8 mouse cellular contexts compared by ENCODE assay signal in genomic region chr15:100469189-100469545, GRCm38 (mm10). TPM values are rescaled to one million over a fixed set of nuclear protein-coding genes. Genes with fewer than 3 reads are reported as not detected.
DNase-seq lines count a peak whose midpoint lies in the region; ATAC-seq and TF ChIP-seq lines count a peak whose summit lies in the region.

No protein-coding gene starts in this region.

- WGBS in heart, embryonic 14.5 days: under 1% methylated on average over 19 of the region's 19 CpGs
- WGBS in forebrain, postnatal 0 days: 2% methylated on average over 19 of the region's 19 CpGs

- intact Hi-C loops in heart, postnatal 10 days (cut with DNase I): loop anchor here (1.0 to 5.0 kb wide), 3 partner anchors 25 to 213 kb away; no protein-coding TSS in a partner anchor
- intact Hi-C loops in gastrocnemius, postnatal 14 days (cut with DNase I; ENCODE audit: low total_unique reads): loop anchor here (5.0 kb wide), 1 partner anchor 213 kb away; no protein-coding TSS in a partner anchor

- no peak for DNase-seq in heart, postnatal 10 days
- no peak for DNase-seq in MEL (ENCODE audit: low read depth, low spot score)
- DNase-seq in forebrain, postnatal 0 days: no peak
- no peak for DNase-seq in natural killer cell, adult 2 months (ENCODE audit: low spot score in 2 of 2)
- no peak for DNase-seq in lung, adult 18-20 months
- DNase-seq in gastrocnemius, postnatal 14 days: no peak

- TF ChIP-seq EP300 in MEL (IDR thresholded peaks at IDR 0.05; ENCODE audit: low read depth in 1 of 2, low read length in 2 of 2): no peak

- H3K79me2 ChIP-seq in MEL (ENCODE audit: control insufficient read depth, insufficient read depth, low read length, poor library complexity): peaks cover 19% of the 10 kb centered on the region

- H3K9ac ChIP-seq in heart, embryonic 14.5 days (ENCODE audit: low read length): peak overlapping the region; percentile 82
- H3K9ac ChIP-seq in MEL (ENCODE audit: control insufficient read depth, low read depth, low read length, poor library complexity, severe bottlenecking): peak overlapping the region; percentile 97
- peak overlapping the region; percentile 84 for H3K9ac ChIP-seq in forebrain, postnatal 0 days

- peak overlapping the region; percentile 73 for H3K4me2 ChIP-seq in heart, embryonic 14.5 days (ENCODE audit: low read length)
- peak overlapping the region; percentile 70 for H3K4me2 ChIP-seq in forebrain, postnatal 0 days (ENCODE audit: low read depth)

- no peak for TF ChIP-seq CTCF in MEL (IDR thresholded peaks at IDR 0.05 in 2 of 3, conservative IDR thresholded peaks at IDR 0.05 in 1 of 3; ENCODE audit: control insufficient read depth in 1 of 3, insufficient read depth in 1 of 3, low read depth in 2 of 3, low read length in 3 of 3, poor library complexity in 1 of 3, severe bottlenecking in 1 of 3)
- TF ChIP-seq CTCF in forebrain, postnatal 0 days (IDR thresholded peaks at IDR 0.05; ENCODE audit: low read depth): no peak

- no peak for TF ChIP-seq RAD21 in MEL (IDR thresholded peaks at IDR 0.05; ENCODE audit: low read depth, low read length)

- H3K36me3 ChIP-seq in heart, embryonic 14.5 days (ENCODE audit: control insufficient read depth, insufficient read depth, low read length): peaks cover 25% of the 10 kb centered on the region
- peaks cover 0 to 10% of the 10 kb centered on the region in 2 experiments; a peak in 3 of 4 replicates for H3K36me3 ChIP-seq in MEL (ENCODE audit: control insufficient read depth in 1 of 2, insufficient read depth in 2 of 2, low read length in 2 of 2)
- peaks cover 9% of the 10 kb centered on the region for H3K36me3 ChIP-seq in forebrain, postnatal 0 days (ENCODE audit: insufficient read depth)

- TF ChIP-seq POLR2A in MEL (IDR thresholded peaks at IDR 0.05; ENCODE audit: control insufficient read depth in 1 of 2, insufficient read depth in 1 of 2, low read depth in 1 of 2, low read length in 2 of 2, poor library complexity in 1 of 2): no peak

- H3K4me1 ChIP-seq in heart, embryonic 14.5 days (ENCODE audit: control insufficient read depth in 2 of 2, insufficient read depth in 2 of 2, low read length in 2 of 2): peaks cover 8 to 22% of the 10 kb centered on the region in 2 experiments
- peaks cover 0 to 10% of the 10 kb centered on the region in 2 experiments; a peak in 2 of 4 replicates for H3K4me1 ChIP-seq in MEL (ENCODE audit: control insufficient read depth in 1 of 2, insufficient read depth in 2 of 2, low read length in 2 of 2)
- H3K4me1 ChIP-seq in forebrain, postnatal 0 days (ENCODE audit: insufficient read depth): peaks cover 12% of the 10 kb centered on the region; the same call in 1 of the 2 replicates

- H3K9me3 ChIP-seq in heart, embryonic 14.5 days (ENCODE audit: control insufficient read depth, low read length): no peaks in the 10 kb centered on the region
- H3K9me3 ChIP-seq in MEL (replicated peaks; ENCODE audit: insufficient read depth, low read length): no peaks in the 10 kb centered on the region
- no peaks in the 10 kb centered on the region for H3K9me3 ChIP-seq in forebrain, postnatal 0 days (ENCODE audit: low read length)

- H3K4me3 ChIP-seq in heart, embryonic 14.5 days (ENCODE audit: control insufficient read depth in 1 of 2, insufficient read depth in 1 of 2, low read depth in 1 of 2, low read length in 2 of 2): peak overlapping the region; percentile 75 to 81
- H3K4me3 ChIP-seq in MEL (ENCODE audit: control insufficient read depth in 1 of 2, insufficient read depth in 1 of 2, low read depth in 2 of 2, low read length in 2 of 2): peak overlapping the region; percentile 89
- H3K4me3 ChIP-seq in forebrain, postnatal 0 days (ENCODE audit: low read depth, low read length): peak overlapping the region; percentile 88

- no peak for ATAC-seq in heart, embryonic 14.5 days (ENCODE audit: insufficient number of reproducible peaks, insufficient read depth, low FRiP score, low read depth)
- ATAC-seq in forebrain, postnatal 0 days: peak; percentile 63
- peak; percentile 7; the same call in 1 of the 2 replicates for ATAC-seq in megakaryocyte progenitor cell, adult 5-6 weeks (replicated peaks; ENCODE audit: poor library complexity)

- no peaks in the 10 kb centered on the region for H3K27me3 ChIP-seq in heart, embryonic 14.5 days (ENCODE audit: control insufficient read depth, insufficient read depth, low read length)
- H3K27me3 ChIP-seq in MEL (ENCODE audit: control insufficient read depth in 1 of 2, insufficient read depth in 2 of 2, low read length in 2 of 2): no peaks in the 10 kb centered on the region
- no peaks in the 10 kb centered on the region for H3K27me3 ChIP-seq in forebrain, postnatal 0 days (ENCODE audit: insufficient read depth, low read length)

- H3K27ac ChIP-seq in heart, embryonic 14.5 days (replicated peaks in 1 of 2; ENCODE audit: control insufficient read depth in 1 of 2, insufficient read depth in 1 of 2, low read depth in 2 of 2, low read length in 2 of 2): peak overlapping the region; percentile 15 to 61; a peak in 3 of 4 replicates
- peak overlapping the region; percentile 17; the same call in 1 of the 2 replicates for H3K27ac ChIP-seq in MEL (ENCODE audit: control insufficient read depth, low read depth, low read length)
- peak overlapping the region; percentile 85 for H3K27ac ChIP-seq in forebrain, postnatal 0 days (ENCODE audit: low read depth, low read length)

TF ChIP-seq in MEL, 35 proteins besides CTCF, POLR2A, EP300 and RAD21 (continues in another document):
- TF ChIP-seq TBP (IDR thresholded peaks at IDR 0.05; ENCODE audit: low read depth, low read length) (0 out of 2 replicates have a peak, but pooled peaks have one; percentile 3), NRF1 (IDR thresholded peaks at IDR 0.05; ENCODE audit: insufficient read depth, low read depth, low read length, poor library complexity, severe bottlenecking) (peak; percentile 46; the same call in 1 of the 2 replicates), HCFC1 (IDR thresholded peaks at IDR 0.05; ENCODE audit: low read depth, low read length) (no peak), ZC3H11A (IDR thresholded peaks at IDR 0.05; ENCODE audit: low read depth, low read length) (no peak), ZMIZ1 (IDR thresholded peaks at IDR 0.05; ENCODE audit: low read depth, low read length) (no peak), MAZ (IDR thresholded peaks at IDR 0.05; ENCODE audit: low read depth, low read length) (no peak), ZNF384 (IDR thresholded peaks at IDR 0.05; ENCODE audit: low read depth, low read length) (no peak), CHD1 (IDR thresholded peaks at IDR 0.05; ENCODE audit: low read depth, low read length) (no peak), UBTF (IDR thresholded peaks at IDR 0.05; ENCODE audit: borderline replicate concordance, insufficient read depth, low read depth, low read length) (no peak), TAL1 (IDR thresholded peaks at IDR 0.05; ENCODE audit: low read length) (no peak)

RNA-seq across cellular contexts. Expression of gene Letmd1, which starts 0.3 kb away (rescaled TPM):
- polyA plus RNA-seq in heart, embryonic 14.5 days (2014; fragmentation: Nextera tagmentation; extraction: Ambion mirVana): 12.8 and 13.6 TPM in 2 replicates
- 10 to 100 TPM; 22.3 to 44.6 TPM for total RNA-seq in heart, postnatal 10 days (2021)
- 30.1 and 38.8 TPM in 2 replicates for total RNA-seq in MEL (2012; rRNA removed)
- 100 to 1,000 TPM in 1 of 2 experiments, 10 to 100 TPM in 1; 64.3 to 277 TPM for polyA plus RNA-seq in MEL (2012; ENCODE audit: insufficient read depth in 1 of 2, insufficient read length in 2 of 2, low read depth in 1 of 2, low replicate concordance in 2 of 2, missing spikeins in 1 of 2)
- total RNA-seq in forebrain, postnatal 0 days (2014; rRNA removed): 70.5 and 87.8 TPM in 2 replicates
- polyA plus RNA-seq in forebrain, postnatal 0 days (2015; fragmentation: Nextera tagmentation; extraction: Ambion mirVana): 45.3 and 52.5 TPM in 2 replicates
- total RNA-seq in megakaryocyte progenitor cell, adult 5-6 weeks (2015): 35.7 and 37.2 TPM in 2 replicates
- total RNA-seq in megakaryocyte progenitor cell, adult 5-6 weeks (2017): 22.0 and 22.2 TPM in 2 replicates
- total RNA-seq in gastrocnemius, postnatal 14 days (2021): 10 to 100 TPM in 1 of 2 experiments, 1 to 10 TPM in 1; 9.2 to 10.5 TPM

RNA-seq across cellular contexts. Expression of gene Csrnp2, which starts 26.1 kb away (rescaled TPM):
- polyA plus RNA-seq in heart, embryonic 14.5 days (2014; fragmentation: Nextera tagmentation; extraction: Ambion mirVana): 7.8 and 8.1 TPM in 2 replicates
- 1 to 10 TPM; 2.8 to 5.0 TPM for total RNA-seq in heart, postnatal 10 days (2021)
- 5.3 and 5.8 TPM in 2 replicates for total RNA-seq in MEL (2012; rRNA removed)
- polyA plus RNA-seq in MEL (2012; ENCODE audit: insufficient read depth in 1 of 2, insufficient read length in 2 of 2, low read depth in 1 of 2, low replicate concordance in 2 of 2, missing spikeins in 1 of 2): 1 to 10 TPM in 1 of 2 experiments, not detected in 1; 4.2 TPM
- 56.8 and 67.1 TPM in 2 replicates for total RNA-seq in forebrain, postnatal 0 days (2014; rRNA removed)
- polyA plus RNA-seq in forebrain, postnatal 0 days (2015; fragmentation: Nextera tagmentation; extraction: Ambion mirVana): 29.4 and 36.3 TPM in 2 replicates
- 1.5 and 1.6 TPM in 2 replicates for total RNA-seq in megakaryocyte progenitor cell, adult 5-6 weeks (2015)
- 1.7 and 2.7 TPM in 2 replicates for total RNA-seq in megakaryocyte progenitor cell, adult 5-6 weeks (2017)
- total RNA-seq in gastrocnemius, postnatal 14 days (2021): 1 to 10 TPM; 1.9 to 2.9 TPM

RNA-seq across cellular contexts. Expression of gene Slc11a2, which starts 44.3 kb away (rescaled TPM):
- polyA plus RNA-seq in heart, embryonic 14.5 days (2014; fragmentation: Nextera tagmentation; extraction: Ambion mirVana): 12.7 and 14.1 TPM in 2 replicates
- 10 to 100 TPM; 45.0 to 46.7 TPM for total RNA-seq in heart, postnatal 10 days (2021)
- 52.7 and 69.0 TPM in 2 replicates for total RNA-seq in MEL (2012; rRNA removed)
- 100 to 1,000 TPM in 1 of 2 experiments, not detected in 1; 112 TPM for polyA plus RNA-seq in MEL (2012; ENCODE audit: insufficient read depth in 1 of 2, insufficient read length in 2 of 2, low read depth in 1 of 2, low replicate concordance in 2 of 2, missing spikeins in 1 of 2)
- 23.2 and 36.8 TPM in 2 replicates for total RNA-seq in forebrain, postnatal 0 days (2014; rRNA removed)
- polyA plus RNA-seq in forebrain, postnatal 0 days (2015; fragmentation: Nextera tagmentation; extraction: Ambion mirVana): 17.2 and 17.6 TPM in 2 replicates
- total RNA-seq in megakaryocyte progenitor cell, adult 5-6 weeks (2015): 8.2 and 12.0 TPM in 2 replicates
- total RNA-seq in megakaryocyte progenitor cell, adult 5-6 weeks (2017): 11.0 and 14.6 TPM in 2 replicates
- total RNA-seq in gastrocnemius, postnatal 14 days (2021): 10 to 100 TPM; 32.3 to 34.8 TPM

RNA-seq across cellular contexts. Expression of gene Gm5475, which starts 47.2 kb away (rescaled TPM):
- polyA plus RNA-seq in heart, embryonic 14.5 days (2014; fragmentation: Nextera tagmentation; extraction: Ambion mirVana): not detected in 2 replicates
- total RNA-seq in heart, postnatal 10 days (2021): not detected
- 0.15 TPM in 1 of 2 replicates, not detected in the other for total RNA-seq in MEL (2012; rRNA removed)
- under 1 TPM in 1 of 2 experiments, not detected in 1; 0.14 TPM for polyA plus RNA-seq in MEL (2012; ENCODE audit: insufficient read depth in 1 of 2, insufficient read length in 2 of 2, low read depth in 1 of 2, low replicate concordance in 2 of 2, missing spikeins in 1 of 2)
- 0.08 TPM in 1 of 2 replicates, not detected in the other for total RNA-seq in forebrain, postnatal 0 days (2014; rRNA removed)
- 0.09 and 0.10 TPM in 2 replicates for polyA plus RNA-seq in forebrain, postnatal 0 days (2015; fragmentation: Nextera tagmentation; extraction: Ambion mirVana)
- not detected in 2 replicates for total RNA-seq in megakaryocyte progenitor cell, adult 5-6 weeks (2015)
- not detected in 2 replicates for total RNA-seq in megakaryocyte progenitor cell, adult 5-6 weeks (2017)
- total RNA-seq in gastrocnemius, postnatal 14 days (2021): not detected

Comparison
In these comparisons a context has a peak if more than half of its experiments do, and no peak if none do; other contexts are left out.
1. H3K27ac ChIP-seq: peak in every context shown above with its lines; median percentile 85 in forebrain, postnatal 0 days; 38 in heart, embryonic 14.5 days; 17 in MEL.